In genomic region chrX:160901118-160901517, GRCm38 (mm10) we compare ENCODE assay signal across 19 mouse cellular contexts. TPM values are rescaled to one million over a fixed set of nuclear protein-coding genes. Genes with fewer than 3 reads are reported as not detected.
"Had no signal": no experiment of that assay in that cellular context is flagged by ENCODE, and none has a peak within 500 bp of the region (broad histone marks: within the 10 kb centered on the region; RNA-seq: fewer than 3 reads in every experiment).

No protein-coding gene starts in this region.

- H3K9ac ChIP-seq: liver, embryonic 14.5 days; lung, embryonic 14.5 days; midbrain, embryonic 12.5 days; neural tube, embryonic 13.5 days; neural tube, embryonic 15.5 days had no signal

- ATAC-seq: midbrain, embryonic 16.5 days had no signal

- H3K4me3 ChIP-seq: midbrain, embryonic 10.5 days; midbrain, embryonic 12.5 days; myocyte; neural tube, embryonic 13.5 days; neural tube, embryonic 15.5 days had no signal

- DNase-seq: lung, adult 18-20 months; lung, embryonic 14.5 days; lung, postnatal 10 days; lung, postnatal 4 days; midbrain, embryonic 14.5 days; right cerebral cortex, postnatal 14 days; thymus, adult 2 months; thymus, postnatal 25 days; thymus, postnatal 4 days had no signal

- H3K9me3 ChIP-seq: midbrain, embryonic 10.5 days; midbrain, embryonic 12.5 days; neural tube, embryonic 13.5 days; neural tube, embryonic 15.5 days had no signal

- H3K4me2 ChIP-seq: lung, embryonic 14.5 days; midbrain, embryonic 12.5 days; neural tube, embryonic 13.5 days; neural tube, embryonic 15.5 days had no signal

- H3K36me3 ChIP-seq: midbrain, embryonic 12.5 days; neural tube, embryonic 13.5 days; neural tube, embryonic 15.5 days had no signal

- H3K27ac ChIP-seq: liver, embryonic 14.5 days; midbrain, embryonic 10.5 days; midbrain, embryonic 12.5 days; neural tube, embryonic 13.5 days; neural tube, embryonic 15.5 days had no signal

- H3K4me1 ChIP-seq: midbrain, embryonic 10.5 days; midbrain, embryonic 12.5 days; neural tube, embryonic 13.5 days; neural tube, embryonic 15.5 days had no signal

RNA-seq across cellular contexts. Expression of gene Gja6, which starts 5.7 kb away (rescaled TPM):
- total RNA-seq: megakaryocyte, adult 5-6 weeks; megakaryocyte-erythroid progenitor cell, adult 5-6 weeks had no signal
- polyA plus RNA-seq: lung, embryonic 14.5 days; midbrain, embryonic 14.5 days; neural tube, embryonic 11.5 days had no signal
